Mouse (Mus musculus): Measurements from ENCODE around the gene Casp8. TPM values are rescaled to one million over a fixed set of nuclear protein-coding genes. Genes with fewer than 3 reads are reported as not detected.

Gene Casp8
- total and polyA plus RNA-seq, 3 experiments: 36.2 to 59.3 (median 53.3) TPM

GRCm38 (mm10) chr1:58770111-58770720, 25.0 kb upstream of the Casp8 start (continued):
- TF ChIP-seq PAX5 (IDR thresholded peaks at IDR 0.05; ENCODE audit: low read length) (no peak), USF1 (IDR thresholded peaks at IDR 0.05; ENCODE audit: low read depth, low read length) (no peak), ZMIZ1 (IDR thresholded peaks at IDR 0.05; ENCODE audit: low read depth, low read length) (no peak)

- in situ Hi-C loops (cut with MboI; ENCODE audit: low pct_ligation_motif_present, low pct_unique_long_range_greater_than_20kb, low sequenced_read_pairs) (loop anchor here (10.0 to 25.0 kb wide), 2 partner anchors 223 to 365 kb away; no protein-coding TSS in a partner anchor), dilution Hi-C loops (cut with MboI; ENCODE audit: extremely low pct_ligation_motif_present, extremely low pct_unique_long_range_greater_than_20kb, low sequenced_read_pairs) (no loop called here)
- H3K9me3 ChIP-seq (replicated peaks; ENCODE audit: low read length): no peaks in the 10 kb centered on the region
- H3K9ac ChIP-seq (ENCODE audit: insufficient read depth, low read depth): no peak overlapping the region
- DNase-seq (ENCODE audit: extremely low read depth): no peak
- no peaks in the 10 kb centered on the region for H3K27me3 ChIP-seq (replicated peaks)
- no peak overlapping the region for H3K27ac ChIP-seq (ENCODE audit: insufficient read depth, low read depth)
- TF ChIP-seq MAZ (IDR thresholded peaks at IDR 0.05; ENCODE audit: low read depth, low read length): no peak
- TF ChIP-seq HCFC1 (IDR thresholded peaks at IDR 0.05; ENCODE audit: low read depth, low read length): no peak
- no peak for TF ChIP-seq PAX5 (IDR thresholded peaks at IDR 0.05; ENCODE audit: low read length)
- no peak for TF ChIP-seq RAD21 (IDR thresholded peaks at IDR 0.05; ENCODE audit: low read depth, low read length)
- no peak overlapping the region for H3K4me3 ChIP-seq (replicated peaks in 1 of 3; ENCODE audit: low read depth in 2 of 3, low read length in 2 of 3, poor library complexity in 1 of 3)
- H3K4me2 ChIP-seq (ENCODE audit: insufficient read depth, low read depth, poor library complexity, severe bottlenecking): no peak overlapping the region
- H3K4me1 ChIP-seq (ENCODE audit: control insufficient read depth in 1 of 2, insufficient read depth in 2 of 2): peaks cover 3 to 25% of the 10 kb centered on the region in 2 experiments
- no peaks in the 10 kb centered on the region for H3K36me3 ChIP-seq (replicated peaks in 1 of 2; ENCODE audit: control insufficient read depth in 1 of 2, insufficient read depth in 1 of 2, low read length in 1 of 2)
- no peaks in the 10 kb centered on the region for H3K79me2 ChIP-seq (replicated peaks; ENCODE audit: control insufficient read depth, extremely low read depth, insufficient read depth, poor library complexity, severe bottlenecking)
These were observed 23.1 kb upstream of the Casp8 start for GRCm38 (mm10) chr1:58772084-58772483.

GRCm38 (mm10) chr1:58773280-58773679, 21.9 kb upstream of the Casp8 start:
- no peaks in the 10 kb centered on the region for H3K79me2 ChIP-seq (replicated peaks; ENCODE audit: control insufficient read depth, extremely low read depth, insufficient read depth, poor library complexity, severe bottlenecking)
- H3K4me1 ChIP-seq (ENCODE audit: control insufficient read depth in 1 of 2, insufficient read depth in 2 of 2): peaks cover 3 to 25% of the 10 kb centered on the region in 2 experiments

More at GRCm38 (mm10) chr1:58773280-58773679, 21.9 kb upstream of the Casp8 start:
- dilution Hi-C loops (cut with MboI; ENCODE audit: extremely low pct_ligation_motif_present, extremely low pct_unique_long_range_greater_than_20kb, low sequenced_read_pairs) (no loop called here), in situ Hi-C loops (cut with MboI; ENCODE audit: low pct_ligation_motif_present, low pct_unique_long_range_greater_than_20kb, low sequenced_read_pairs) (loop anchor here (10.0 to 25.0 kb wide), 2 partner anchors 222 to 364 kb away; no protein-coding TSS in a partner anchor)
- Histone ChIP-seq H3K27me3 (replicated peaks) (no peaks in the 10 kb centered on the region), H3K36me3 (replicated peaks in 1 of 2; ENCODE audit: control insufficient read depth in 1 of 2, insufficient read depth in 1 of 2, low read length in 1 of 2) (no peaks in the 10 kb centered on the region), H3K4me3 (replicated peaks in 1 of 3; ENCODE audit: low read depth in 2 of 3, low read length in 2 of 3, poor library complexity in 1 of 3) (no peak overlapping the region), H3K9me3 (replicated peaks; ENCODE audit: low read length) (no peaks in the 10 kb centered on the region), H3K27ac (ENCODE audit: insufficient read depth, low read depth) (no peak overlapping the region), H3K9ac (ENCODE audit: insufficient read depth, low read depth) (no peak overlapping the region), H3K4me2 (ENCODE audit: insufficient read depth, low read depth, poor library complexity, severe bottlenecking) (no peak overlapping the region)
- no peak for TF ChIP-seq TCF12 (IDR thresholded peaks at IDR 0.05; ENCODE audit: low read depth, low read length)
- TF ChIP-seq POLR2A (IDR thresholded peaks at IDR 0.05; ENCODE audit: low read depth, low read length): no peak
- no peak for TF ChIP-seq CHD1 (IDR thresholded peaks at IDR 0.05; ENCODE audit: low read depth, low read length)
- TF ChIP-seq ETS1 (conservative IDR thresholded peaks at IDR 0.05; ENCODE audit: low read depth, low read length): no peak
- TF ChIP-seq UBTF (IDR thresholded peaks at IDR 0.05; ENCODE audit: low read depth, low read length): no peak
- TF ChIP-seq IRF4 (IDR thresholded peaks at IDR 0.05; ENCODE audit: low read depth, low read length): no peak
- no peak for TF ChIP-seq RAD21 (IDR thresholded peaks at IDR 0.05; ENCODE audit: low read depth, low read length)
- TF ChIP-seq ELF1 (IDR thresholded peaks at IDR 0.05; ENCODE audit: low read depth, low read length): no peak
- TF ChIP-seq JUND (conservative IDR thresholded peaks at IDR 0.05; ENCODE audit: low read depth, low read length): no peak
- TF ChIP-seq MAZ (IDR thresholded peaks at IDR 0.05; ENCODE audit: low read depth, low read length): no peak
- no peak for TF ChIP-seq SIN3A (IDR thresholded peaks at IDR 0.05; ENCODE audit: low read length)
- no peak for TF ChIP-seq USF2 (conservative IDR thresholded peaks at IDR 0.05; ENCODE audit: low read depth, low read length)
- TF ChIP-seq BHLHE40 (IDR thresholded peaks at IDR 0.05; ENCODE audit: low read depth, low read length): no peak
- no peak for TF ChIP-seq CTCF (conservative IDR thresholded peaks at IDR 0.05 in 1 of 2, IDR thresholded peaks at IDR 0.05 in 1 of 2; ENCODE audit: low read depth in 2 of 2, low read length in 2 of 2)
- TF ChIP-seq POLR2AphosphoS2 (IDR thresholded peaks at IDR 0.05; ENCODE audit: low read depth, low read length): no peak
- TF ChIP-seq MYC (IDR thresholded peaks at IDR 0.05; ENCODE audit: low read depth, low read length): no peak
- no peak for TF ChIP-seq USF1 (IDR thresholded peaks at IDR 0.05; ENCODE audit: low read depth, low read length)
- TF ChIP-seq JUN (IDR thresholded peaks at IDR 0.05; ENCODE audit: insufficient read depth, low read depth, low read length): no peak
- no peak for TF ChIP-seq MAX (IDR thresholded peaks at IDR 0.05; ENCODE audit: low read length)
- TF ChIP-seq SMC3 (IDR thresholded peaks at IDR 0.05; ENCODE audit: low read depth, low read length): no peak; the same call in 1 of the 2 replicates
- peak; percentile 25 for DNase-seq (ENCODE audit: extremely low read depth)
